Mouse (Mus musculus): ENCODE measurements around the gene Fxyd5. TPM values are rescaled to one million over a fixed set of nuclear protein-coding genes. Genes with fewer than 3 reads are reported as not detected.

The Fxyd5 gene
- polyA plus RNA-seq, 1 experiment, result 8.3 TPM

DNA sequence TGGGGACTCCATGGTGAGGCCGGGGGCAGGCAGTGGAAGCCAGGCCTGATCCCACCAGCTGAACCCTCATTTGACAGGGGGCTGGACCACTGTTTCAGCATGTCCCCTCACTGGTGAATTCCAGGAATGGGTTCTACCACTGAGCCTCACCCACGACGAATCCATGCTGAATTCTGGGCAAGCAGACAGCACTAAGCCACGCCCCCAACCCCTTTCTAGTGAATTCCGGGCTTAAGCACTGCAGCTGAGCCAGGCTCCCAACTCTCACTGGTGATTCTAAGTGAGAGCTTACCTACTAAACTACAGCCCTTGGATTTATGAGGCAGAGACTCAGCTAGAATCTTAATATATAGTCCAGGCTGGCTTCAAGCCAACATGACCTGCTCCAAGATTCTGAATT, 25.6 kb upstream of the Fxyd5 start:
- TF ChIP-seq CTCF (IDR thresholded peaks at IDR 0.05; ENCODE audit: control insufficient read depth, insufficient read depth, insufficient replicate concordance, low read depth, low read length) (no peak), POLR2A (IDR thresholded peaks at IDR 0.05; ENCODE audit: control insufficient read depth, low read depth, low read length) (no peak)
- Histone ChIP-seq H3K4me1 (ENCODE audit: control insufficient read depth, insufficient read depth, low read length) (peaks cover 14% of the 10 kb centered on the region), H3K27me3 (ENCODE audit: control insufficient read depth, insufficient read depth, low read length) (no peaks in the 10 kb centered on the region), H3K27ac (ENCODE audit: control insufficient read depth, insufficient read depth, low read depth, low read length) (no peak overlapping the region), H3K36me3 (ENCODE audit: control insufficient read depth, insufficient read depth, low read length) (no peaks in the 10 kb centered on the region), H3K4me3 (ENCODE audit: control insufficient read depth, low read depth, low read length) (no peak overlapping the region)

DNA sequence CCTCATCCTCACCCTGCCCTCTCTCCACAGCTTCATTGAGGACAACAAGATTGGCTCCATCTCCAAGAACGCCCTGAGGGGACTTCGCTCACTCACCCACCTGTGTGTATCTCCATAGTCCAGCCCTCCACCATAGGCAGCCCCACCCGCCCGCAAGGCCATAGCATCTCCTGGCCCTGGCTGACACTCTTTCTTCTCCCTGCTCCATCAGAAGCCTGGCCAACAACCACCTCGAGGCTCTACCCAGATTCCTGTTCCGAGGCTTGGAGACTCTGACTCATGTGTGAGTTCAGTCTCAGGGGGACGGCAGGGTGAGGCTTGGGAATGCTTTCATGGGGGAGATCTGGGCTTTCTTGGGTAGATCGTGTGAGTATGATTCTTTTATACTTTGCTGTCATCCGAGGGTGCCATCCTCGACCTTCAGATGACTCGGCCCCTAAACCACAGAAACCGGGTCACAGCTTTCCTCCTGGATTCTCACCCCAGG, 20.8 kb upstream of the Fxyd5 start:
- H3K4me3 ChIP-seq (ENCODE audit: control insufficient read depth, low read depth, low read length), result no peak overlapping the region
- no peak overlapping the region for H3K27ac ChIP-seq (ENCODE audit: control insufficient read depth, insufficient read depth, low read depth, low read length)
- H3K27me3 ChIP-seq (ENCODE audit: control insufficient read depth, insufficient read depth, low read length), result no peaks in the 10 kb centered on the region
- TF ChIP-seq CTCF (IDR thresholded peaks at IDR 0.05; ENCODE audit: control insufficient read depth, insufficient read depth, insufficient replicate concordance, low read depth, low read length) (no peak), POLR2A (IDR thresholded peaks at IDR 0.05; ENCODE audit: control insufficient read depth, low read depth, low read length) (no peak)
- peaks cover 12% of the 10 kb centered on the region for H3K4me1 ChIP-seq (ENCODE audit: control insufficient read depth, insufficient read depth, low read length)
- no peaks in the 10 kb centered on the region for H3K36me3 ChIP-seq (ENCODE audit: control insufficient read depth, insufficient read depth, low read length)

DNA sequence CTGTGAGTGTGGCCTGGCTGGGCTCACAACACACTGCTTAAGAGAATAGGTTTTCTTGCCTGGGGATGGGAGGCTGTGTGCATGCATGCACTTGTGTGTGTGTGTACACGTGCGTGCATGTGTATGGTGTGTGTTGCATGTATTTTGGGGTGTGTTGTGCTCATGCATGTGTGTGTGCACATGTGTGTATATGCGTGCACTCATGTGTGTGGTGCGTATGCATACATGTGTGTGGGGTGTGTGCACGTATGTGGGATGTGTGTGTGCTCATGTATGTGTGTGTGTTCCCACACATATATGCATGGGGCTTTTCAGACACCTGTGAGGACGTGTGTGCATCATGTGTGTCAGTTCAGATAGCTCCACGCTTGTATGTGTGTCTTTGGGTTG, 18.3 kb upstream of the Fxyd5 start:
- no peak overlapping the region for H3K27ac ChIP-seq (ENCODE audit: control insufficient read depth, insufficient read depth, low read depth, low read length)
- TF ChIP-seq POLR2A (IDR thresholded peaks at IDR 0.05; ENCODE audit: control insufficient read depth, low read depth, low read length) (no peak), CTCF (IDR thresholded peaks at IDR 0.05; ENCODE audit: control insufficient read depth, insufficient read depth, insufficient replicate concordance, low read depth, low read length) (no peak)
- H3K4me1 ChIP-seq (ENCODE audit: control insufficient read depth, insufficient read depth, low read length), result peaks cover 6% of the 10 kb centered on the region
- H3K36me3 ChIP-seq (ENCODE audit: control insufficient read depth, insufficient read depth, low read length), result no peaks in the 10 kb centered on the region
- H3K4me3 ChIP-seq (ENCODE audit: control insufficient read depth, low read depth, low read length), result no peak overlapping the region
- no peaks in the 10 kb centered on the region for H3K27me3 ChIP-seq (ENCODE audit: control insufficient read depth, insufficient read depth, low read length)

DNA sequence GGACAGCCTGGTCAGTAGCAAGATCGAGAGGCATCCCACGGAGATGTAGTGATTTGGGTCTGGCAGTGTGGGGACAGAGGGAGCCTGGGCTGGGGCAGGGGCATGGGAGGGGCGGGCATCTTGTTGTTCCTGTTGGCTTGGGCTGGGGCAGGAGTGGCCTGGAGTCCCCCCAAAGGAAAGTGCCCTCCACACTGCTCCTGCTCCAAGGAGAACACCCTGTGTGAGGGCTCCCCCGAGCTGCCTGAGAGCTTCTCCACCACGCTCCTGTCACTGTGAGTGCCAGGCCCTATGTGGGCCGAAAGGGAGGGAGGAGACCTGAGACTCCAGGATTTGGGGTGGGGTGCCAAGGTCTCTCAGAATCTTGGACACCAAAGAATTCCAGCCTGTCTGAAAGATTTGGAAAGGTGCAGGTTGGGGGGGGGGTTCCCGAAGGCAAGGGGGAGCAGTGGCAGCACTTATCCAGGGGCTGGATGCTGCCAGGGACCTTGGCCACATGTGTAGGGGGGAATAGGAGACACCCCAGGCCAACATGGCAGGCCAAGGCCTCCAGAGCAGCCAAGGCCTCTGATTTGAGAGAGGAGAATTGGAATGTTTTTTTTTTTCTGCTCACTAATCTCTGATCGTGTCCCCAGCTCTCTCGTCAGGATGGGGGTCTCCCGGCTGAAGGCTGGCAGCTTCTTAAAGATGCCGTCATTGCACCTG, 17.8 kb upstream of the Fxyd5 start:
- Histone ChIP-seq H3K4me1 (ENCODE audit: control insufficient read depth, insufficient read depth, low read length) (peaks cover 6% of the 10 kb centered on the region), H3K36me3 (ENCODE audit: control insufficient read depth, insufficient read depth, low read length) (no peaks in the 10 kb centered on the region), H3K27ac (ENCODE audit: control insufficient read depth, insufficient read depth, low read depth, low read length) (peak overlapping the region; percentile 37; the same call in 1 of the 2 replicates), H3K27me3 (ENCODE audit: control insufficient read depth, insufficient read depth, low read length) (no peaks in the 10 kb centered on the region), H3K4me3 (ENCODE audit: control insufficient read depth, low read depth, low read length) (no peak overlapping the region)
- TF ChIP-seq POLR2A (IDR thresholded peaks at IDR 0.05; ENCODE audit: control insufficient read depth, low read depth, low read length), result no peak
- no peak for TF ChIP-seq CTCF (IDR thresholded peaks at IDR 0.05; ENCODE audit: control insufficient read depth, insufficient read depth, insufficient replicate concordance, low read depth, low read length)

DNA sequence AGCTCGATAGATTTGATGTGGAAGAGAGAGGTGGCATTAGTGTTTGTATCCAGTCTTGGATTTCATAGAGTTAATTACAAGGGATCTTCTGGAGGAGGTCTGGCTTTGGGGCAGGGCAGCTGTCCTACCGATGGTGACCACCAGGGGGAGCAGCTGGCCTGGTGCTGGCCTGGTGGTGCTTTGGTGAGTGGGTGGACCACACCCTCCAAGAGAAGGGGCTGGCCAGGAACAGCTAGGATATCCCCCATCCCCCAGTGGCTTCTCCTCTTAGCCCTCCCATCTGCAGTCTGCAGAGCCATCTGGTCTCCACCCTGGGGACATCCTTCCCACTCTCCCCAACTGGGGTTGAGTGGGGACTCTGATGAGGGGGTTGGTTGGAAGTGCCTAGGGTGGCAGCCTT, 16.8 kb upstream of the Fxyd5 start, which contains the start of gene Lgi4:
Lgi4 (plus strand) TSS at position 235 of the 400 bp plus-strand sequence.
- H3K27ac ChIP-seq (ENCODE audit: control insufficient read depth, insufficient read depth, low read depth, low read length), result peak within 1 kb of the TSS; percentile 63; the same call in 1 of the 2 replicates
- H3K36me3 ChIP-seq (ENCODE audit: control insufficient read depth, insufficient read depth, low read length), result no peaks in the 10 kb centered on the region
- H3K4me3 ChIP-seq (ENCODE audit: control insufficient read depth, low read depth, low read length), result no peak within 1 kb of the TSS
- no peaks in the 10 kb centered on the region for H3K27me3 ChIP-seq (ENCODE audit: control insufficient read depth, insufficient read depth, low read length)
- TF ChIP-seq CTCF (IDR thresholded peaks at IDR 0.05; ENCODE audit: control insufficient read depth, insufficient read depth, insufficient replicate concordance, low read depth, low read length), result peak; percentile 99
- TF ChIP-seq POLR2A (IDR thresholded peaks at IDR 0.05; ENCODE audit: control insufficient read depth, low read depth, low read length), result no peak
- H3K4me1 ChIP-seq (ENCODE audit: control insufficient read depth, insufficient read depth, low read length), result peaks cover 6% of the 10 kb centered on the region

DNA sequence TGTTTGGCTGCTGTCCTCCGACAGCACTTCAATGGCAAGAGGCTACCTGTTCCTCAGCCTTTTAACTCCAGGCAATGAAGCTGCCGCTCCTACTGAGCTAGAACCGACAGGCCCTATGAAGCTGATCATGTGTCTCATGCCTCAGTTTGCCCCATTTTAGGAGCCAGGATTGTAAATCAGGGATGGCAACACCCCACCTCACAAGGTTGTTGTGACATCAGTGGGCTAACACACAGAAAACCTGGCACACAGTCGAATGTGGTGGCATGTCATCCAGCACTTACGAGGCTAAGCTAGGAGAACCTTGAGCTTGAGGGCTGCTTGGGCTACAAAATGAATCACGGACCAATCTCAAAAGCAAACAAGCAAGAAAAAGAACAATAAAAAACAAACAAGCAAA, 15.9 kb upstream of the Fxyd5 start:
- peaks cover 8% of the 10 kb centered on the region for H3K4me1 ChIP-seq (ENCODE audit: control insufficient read depth, insufficient read depth, low read length)
- TF ChIP-seq CTCF (IDR thresholded peaks at IDR 0.05; ENCODE audit: control insufficient read depth, insufficient read depth, insufficient replicate concordance, low read depth, low read length) (no peak), POLR2A (IDR thresholded peaks at IDR 0.05; ENCODE audit: control insufficient read depth, low read depth, low read length) (no peak)
- no peaks in the 10 kb centered on the region for H3K27me3 ChIP-seq (ENCODE audit: control insufficient read depth, insufficient read depth, low read length)
- H3K4me3 ChIP-seq (ENCODE audit: control insufficient read depth, low read depth, low read length), result no peak overlapping the region
- H3K27ac ChIP-seq (ENCODE audit: control insufficient read depth, insufficient read depth, low read depth, low read length), result peak overlapping the region; percentile 63; the same call in 1 of the 2 replicates
- H3K36me3 ChIP-seq (ENCODE audit: control insufficient read depth, insufficient read depth, low read length), result no peaks in the 10 kb centered on the region

DNA sequence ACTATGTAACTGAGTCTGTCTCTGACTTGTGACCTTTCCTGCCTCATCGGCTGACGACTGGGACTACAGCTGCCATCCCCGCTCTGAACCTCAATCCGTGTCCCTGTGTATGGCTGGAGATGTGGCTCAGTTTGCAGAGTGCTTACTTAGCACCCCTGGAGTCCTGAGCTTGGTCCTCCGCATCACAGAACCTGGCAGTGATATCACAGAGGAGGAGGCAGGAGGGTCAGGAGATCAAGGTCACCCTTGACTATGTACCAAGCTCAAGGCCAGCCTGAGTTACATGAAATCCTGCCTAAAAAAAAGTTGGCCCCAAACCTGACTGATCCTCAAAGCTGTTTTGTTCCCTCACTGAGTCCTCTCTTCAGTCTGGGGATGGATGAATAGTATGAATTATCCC, 15.4 kb upstream of the Fxyd5 start:
- no peak overlapping the region for H3K4me3 ChIP-seq (ENCODE audit: control insufficient read depth, low read depth, low read length)
- TF ChIP-seq CTCF (IDR thresholded peaks at IDR 0.05; ENCODE audit: control insufficient read depth, insufficient read depth, insufficient replicate concordance, low read depth, low read length) (no peak), POLR2A (IDR thresholded peaks at IDR 0.05; ENCODE audit: control insufficient read depth, low read depth, low read length) (no peak)
- no peaks in the 10 kb centered on the region for H3K27me3 ChIP-seq (ENCODE audit: control insufficient read depth, insufficient read depth, low read length)
- H3K4me1 ChIP-seq (ENCODE audit: control insufficient read depth, insufficient read depth, low read length), result peaks cover 9% of the 10 kb centered on the region
- no peaks in the 10 kb centered on the region for H3K36me3 ChIP-seq (ENCODE audit: control insufficient read depth, insufficient read depth, low read length)
- peak overlapping the region; percentile 63 for H3K27ac ChIP-seq (ENCODE audit: control insufficient read depth, insufficient read depth, low read depth, low read length)
